Mouse (Mus musculus) liver, embryonic 16.5 days (tissue): Measurements from ENCODE around the gene Sp4. TPM values are rescaled to one million over a fixed set of nuclear protein-coding genes. Genes with fewer than 3 reads are reported as not detected.

Experiments
- ATAC-seq: fragments of 200-750 bp; cut with Nextera tagmentation; 2 replicates; pipeline ENCODE4 v1.8.0; 2017; ENCODE audit warnings: low read depth, mild to moderate bottlenecking, moderate number of reproducible peaks, moderate library complexity
- H3K27ac ChIP-seq: fragments of 300-500 bp; sonication (generic); 2 replicates; pipeline ENCODE4 v1.5.1; 2014; ENCODE audit warnings: mild to moderate bottlenecking, low read length
- H3K27me3 ChIP-seq: fragments of 300-500 bp; sonication (generic); 2 replicates; pipeline ENCODE4 v1.6.1; 2014; ENCODE audit warnings: low read depth, low read length, mixed read lengths; ENCODE audit not compliant: control insufficient read depth, insufficient read depth
- H3K36me3 ChIP-seq: fragments of 300-500 bp; sonication (generic); 2 replicates; pipeline ENCODE4 v1.6.1; 2014; ENCODE audit warnings: mild to moderate bottlenecking; ENCODE audit not compliant: control insufficient read depth, insufficient read depth
- H3K4me1 ChIP-seq: fragments of 300-500 bp; sonication (generic); 2 replicates; pipeline ENCODE4 v1.6.1; 2014; ENCODE audit warnings: low read depth, low read length, mixed read lengths; ENCODE audit not compliant: control insufficient read depth
- H3K4me2 ChIP-seq: fragments of 300-500 bp; sonication (generic); 2 replicates; pipeline ENCODE4 v1.6.1; 2014; ENCODE audit warnings: low read depth, low read length, mixed read lengths
- H3K4me3 ChIP-seq: fragments of 300-500 bp; sonication (generic); 2 replicates; pipeline ENCODE4 v1.5.1; 2014; ENCODE audit warnings: low read depth, mild to moderate bottlenecking, low read length
- H3K9ac ChIP-seq: fragments of 300-500 bp; sonication (generic); 2 replicates; pipeline ENCODE4 v1.6.1; 2014; ENCODE audit warnings: low read depth, low read length
- H3K9me3 ChIP-seq: fragments of 300-500 bp; sonication (generic); replicated peaks from 2 replicates; pipeline ENCODE4 v1.6.1; 2016; ENCODE audit warnings: low read length; ENCODE audit not compliant: control insufficient read depth
- WGBS: fragments of 180-500 bp; shearing (Covaris S2); extraction: QIAGEN DNeasy Blood & Tissue Kit; methylation state at CpG from one replicate; pipeline ENCODE4 v1.1.7; 2014; ENCODE audit not compliant: insufficient replicate concordance; 5-methylcytosine and 5-hydroxymethylcytosine counted together
- polyA plus RNA-seq: library from polyadenylated mRNA; unstranded; fragments of >200 nt; fragmentation: Nextera tagmentation; extraction: Ambion mirVana; gene quantifications from 2 replicates; pipeline ENCODE4 v1.2.1, GENCODE M21; 2015

Sp4 gene
- polyA plus RNA-seq, 1 experiment from 2014 or later, result 5.7 TPM

DNA sequence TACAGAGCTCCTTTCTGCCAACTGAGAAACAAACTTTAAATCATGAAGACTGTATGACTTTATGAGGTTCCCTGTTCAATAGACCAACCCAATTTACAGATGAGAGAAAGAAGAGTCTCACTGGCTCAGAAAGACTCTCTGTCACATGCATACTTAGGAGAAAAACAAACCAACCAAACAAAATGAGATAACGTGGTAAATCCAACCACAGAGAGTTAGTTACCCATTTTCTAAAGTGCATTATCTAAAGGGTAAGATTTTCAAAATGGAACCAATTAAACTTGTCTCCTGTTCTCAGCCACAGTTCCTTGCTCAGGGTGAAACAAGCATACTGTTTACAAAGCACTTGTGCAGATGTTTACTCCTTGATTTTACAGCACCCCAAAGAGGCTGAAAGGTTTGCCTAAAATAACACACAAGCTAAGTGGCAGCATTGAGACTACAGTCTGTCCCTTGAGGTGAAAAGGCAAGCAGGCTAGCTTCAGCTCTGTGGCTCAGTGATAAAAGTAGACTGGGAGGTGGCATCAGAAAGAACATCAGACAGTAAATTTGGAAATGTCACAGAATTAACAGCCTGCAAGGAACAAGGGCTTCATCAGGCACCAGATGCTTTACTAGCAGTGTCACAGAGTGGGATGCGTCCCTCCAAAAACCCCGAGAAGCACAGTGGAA lies 12.7 kb upstream of the Sp4 start:
- no peak for ATAC-seq
- no peak overlapping the region for H3K9ac ChIP-seq
- 56% methylated on average over 3 of the region's 3 CpGs for WGBS
- no peaks in the 10 kb centered on the region for H3K36me3 ChIP-seq
- H3K4me2 ChIP-seq, result no peak overlapping the region
- no peaks in the 10 kb centered on the region for H3K9me3 ChIP-seq
- H3K4me3 ChIP-seq, result no peak overlapping the region
- H3K27ac ChIP-seq, result no peak overlapping the region
- no peaks in the 10 kb centered on the region for H3K27me3 ChIP-seq
- H3K4me1 ChIP-seq, result peaks cover 6% of the 10 kb centered on the region

DNA sequence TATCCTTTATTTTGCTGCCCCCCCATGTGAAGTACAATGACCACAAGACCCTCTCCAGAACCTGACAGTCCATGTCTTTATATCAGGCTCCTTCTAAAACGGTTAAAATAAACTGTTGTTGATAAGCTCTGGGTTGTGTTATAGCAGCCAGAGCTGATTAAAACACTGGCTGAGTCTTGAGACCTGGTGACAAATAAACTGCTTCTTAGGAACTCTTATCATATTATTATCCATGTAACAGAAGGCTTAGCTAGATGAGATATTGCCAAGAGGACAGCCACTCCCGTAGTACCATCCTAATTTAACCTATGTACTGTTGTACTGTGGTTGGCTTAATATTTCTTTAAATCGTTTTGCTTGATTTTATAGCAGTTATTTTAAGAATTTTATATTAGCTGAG lies 2.3 kb upstream of the Sp4 start:
- 16% methylated on average over 3 of the region's 3 CpGs for WGBS
- H3K4me1 ChIP-seq, result peaks cover 36% of the 10 kb centered on the region
- ATAC-seq, result no peak
- peak overlapping the region; percentile 95 for H3K27ac ChIP-seq
- H3K36me3 ChIP-seq, result peaks cover 3% of the 10 kb centered on the region; the same call in 1 of the 2 replicates
- H3K9ac ChIP-seq, result peak overlapping the region; percentile 75
- H3K4me3 ChIP-seq, result peak overlapping the region; percentile 100
- H3K27me3 ChIP-seq, result no peaks in the 10 kb centered on the region
- peak overlapping the region; percentile 94 for H3K4me2 ChIP-seq
- H3K9me3 ChIP-seq, result no peaks in the 10 kb centered on the region

- Histone ChIP-seq H3K9me3 (no peaks in the 10 kb centered on the region), H3K36me3 (peaks cover 3% of the 10 kb centered on the region; the same call in 1 of the 2 replicates), H3K27ac (peak overlapping the region; percentile 95), H3K4me3 (peak overlapping the region; percentile 100), H3K27me3 (no peaks in the 10 kb centered on the region), H3K9ac (peak overlapping the region; percentile 75), H3K4me2 (peak overlapping the region; percentile 94), H3K4me1 (peaks cover 38% of the 10 kb centered on the region)
- 44% methylated on average over 5 of the region's 5 CpGs for WGBS
- ATAC-seq, result no peak
These were observed 1.8 kb upstream of the Sp4 start for GRCm38 (mm10) chr12:118303066-118303465.

DNA sequence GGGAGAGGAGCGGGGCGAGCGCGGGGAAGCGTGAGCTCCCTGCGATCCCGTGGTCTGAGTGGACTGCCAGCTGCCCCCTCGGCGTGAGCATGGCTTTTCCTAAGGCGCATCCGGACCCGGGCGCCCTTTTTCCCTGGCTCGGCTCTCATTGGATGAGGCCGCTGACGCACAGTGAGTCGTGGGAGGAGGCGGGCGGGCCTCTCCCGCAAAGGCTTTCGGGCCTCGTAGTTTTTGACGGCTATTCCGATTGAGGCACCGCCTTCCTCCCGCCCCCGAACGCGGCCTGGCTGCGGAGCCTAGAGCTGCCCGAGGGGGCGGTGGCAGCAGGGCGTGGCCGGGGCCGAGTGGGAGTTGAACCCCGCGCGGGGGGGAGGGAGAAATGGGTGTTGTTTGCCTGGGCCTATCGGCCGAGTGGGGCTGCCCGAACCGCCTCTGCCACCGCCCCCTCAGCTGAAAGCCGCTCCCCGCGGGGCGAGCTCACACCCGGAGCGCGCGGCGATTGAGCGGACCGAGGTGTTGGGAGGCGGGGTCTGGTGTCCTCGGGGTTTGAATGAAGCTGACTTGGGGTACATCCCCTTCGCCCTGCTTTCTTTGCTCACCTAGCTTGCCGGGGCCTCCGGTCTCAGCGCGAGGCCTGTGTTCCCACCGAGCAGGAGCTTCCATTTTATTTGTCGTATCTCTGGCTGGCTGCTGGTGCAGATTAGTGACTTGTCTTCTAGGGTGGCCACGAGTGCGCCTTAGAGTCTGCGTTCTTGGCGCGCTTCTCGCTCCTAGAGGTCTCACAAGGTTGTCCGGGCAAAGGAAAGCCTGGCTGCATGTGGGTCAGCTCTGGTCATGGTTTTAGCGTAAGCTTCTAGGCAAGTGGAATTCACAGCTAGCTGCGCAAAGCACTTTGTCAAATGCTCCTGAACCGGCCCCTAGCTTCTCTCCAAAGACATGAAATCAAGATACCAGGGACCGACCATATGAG lies 911 bp upstream of the Sp4 start:
- H3K4me1 ChIP-seq, result peaks cover 41% of the 10 kb centered on the region
- WGBS, result under 1% methylated on average over 71 of the region's 74 CpGs

GRCm38 (mm10) chr12:118300754-118301071 lies 527 bp downstream of the Sp4 start:
- no peaks in the 10 kb centered on the region for H3K9me3 ChIP-seq
- H3K4me1 ChIP-seq, result peaks cover 47% of the 10 kb centered on the region
- H3K27ac ChIP-seq, result peak overlapping the region; percentile 98
- H3K4me3 ChIP-seq, result peak overlapping the region; percentile 100
- 1% methylated on average over 11 of the region's 13 CpGs for WGBS
- H3K36me3 ChIP-seq, result peaks cover 3% of the 10 kb centered on the region; the same call in 1 of the 2 replicates
- no peak for ATAC-seq
- H3K9ac ChIP-seq, result peak overlapping the region; percentile 84
- H3K27me3 ChIP-seq, result no peaks in the 10 kb centered on the region
- H3K4me2 ChIP-seq, result peak overlapping the region; percentile 73

More for the DNA sequence above, 911 bp upstream of the Sp4 start:
- H3K9me3 ChIP-seq, result no peaks in the 10 kb centered on the region
- peak overlapping the region; percentile 100 for H3K4me3 ChIP-seq
- peaks cover 3% of the 10 kb centered on the region; the same call in 1 of the 2 replicates for H3K36me3 ChIP-seq
- H3K27me3 ChIP-seq, result no peaks in the 10 kb centered on the region
- ATAC-seq, result peak; percentile 79
- H3K4me2 ChIP-seq, result peak overlapping the region; percentile 94
- peak overlapping the region; percentile 98 for H3K9ac ChIP-seq
- peak overlapping the region; percentile 98 for H3K27ac ChIP-seq

DNA sequence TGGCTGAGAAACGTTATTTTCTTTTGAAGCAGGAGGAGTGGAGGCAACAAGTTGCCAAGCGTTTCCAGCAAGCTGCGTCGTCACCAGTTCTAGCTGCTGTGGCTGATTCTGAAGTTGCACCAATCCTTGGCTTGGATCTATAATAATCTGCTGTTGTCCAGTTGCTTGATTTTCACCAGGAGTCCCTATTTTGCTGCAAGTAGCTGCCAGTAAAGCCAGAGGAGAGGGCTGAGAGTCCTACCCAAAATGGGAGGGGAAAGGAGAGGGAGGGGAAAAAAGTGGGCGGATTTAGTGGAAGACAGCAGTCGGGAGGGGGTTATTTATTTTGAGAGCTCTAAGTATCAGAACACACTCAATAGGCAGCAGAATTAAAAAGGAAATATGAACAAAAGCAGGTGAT lies 1.3 kb downstream of the Sp4 start:
- Histone ChIP-seq H3K36me3 (peaks cover 3% of the 10 kb centered on the region; the same call in 1 of the 2 replicates), H3K9me3 (no peaks in the 10 kb centered on the region), H3K4me3 (peak overlapping the region; percentile 52), H3K27me3 (no peaks in the 10 kb centered on the region), H3K27ac (peak overlapping the region; percentile 82), H3K9ac (peak overlapping the region; percentile 50), H3K4me2 (peak overlapping the region; percentile 66), H3K4me1 (peaks cover 47% of the 10 kb centered on the region)
- ATAC-seq, result no peak
- WGBS, result 38% methylated on average over 6 of the region's 6 CpGs

DNA sequence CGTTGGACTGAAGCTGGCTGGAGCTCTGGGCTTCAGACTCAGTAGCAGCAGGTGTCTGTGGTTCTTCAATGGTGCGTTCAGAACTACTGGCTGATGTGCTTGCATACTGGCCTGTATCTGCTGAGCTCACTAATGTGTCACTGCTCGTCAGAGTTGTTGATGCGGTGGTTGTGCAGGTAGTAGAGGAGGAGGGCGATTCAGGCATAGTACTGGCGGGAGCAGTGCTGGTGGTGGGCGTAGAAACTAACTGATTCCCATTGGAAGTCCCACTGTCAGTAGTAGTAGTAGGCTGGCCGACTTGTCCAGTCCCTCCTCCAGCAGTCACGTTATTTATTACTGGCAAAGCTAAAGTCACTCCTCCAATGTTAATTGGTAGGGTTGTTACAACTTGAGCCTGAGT lies 2.1 kb downstream of the Sp4 start:
- H3K27me3 ChIP-seq, result no peaks in the 10 kb centered on the region
- peak overlapping the region; percentile 18; the same call in 1 of the 2 replicates for H3K9ac ChIP-seq
- peak overlapping the region; percentile 66 for H3K4me2 ChIP-seq
- no peaks in the 10 kb centered on the region for H3K9me3 ChIP-seq
- H3K4me3 ChIP-seq, result peak overlapping the region; percentile 52
- peak overlapping the region; percentile 55 for H3K27ac ChIP-seq
- H3K4me1 ChIP-seq, result peaks cover 41% of the 10 kb centered on the region
- no peak for ATAC-seq
- H3K36me3 ChIP-seq, result peaks cover 3% of the 10 kb centered on the region; the same call in 1 of the 2 replicates
- 79% methylated on average over 9 of the region's 9 CpGs for WGBS

- WGBS, result 76% methylated on average over 2 of the region's 2 CpGs
- no peak for ATAC-seq
- Histone ChIP-seq H3K4me3 (peak overlapping the region; percentile 24), H3K9me3 (no peaks in the 10 kb centered on the region), H3K9ac (no peak overlapping the region), H3K27ac (peak overlapping the region; percentile 55), H3K27me3 (no peaks in the 10 kb centered on the region), H3K36me3 (peaks cover 3% of the 10 kb centered on the region; the same call in 1 of the 2 replicates), H3K4me1 (peaks cover 35% of the 10 kb centered on the region), H3K4me2 (peak overlapping the region; percentile 66)
These were observed 2.7 kb downstream of the Sp4 start for GRCm38 (mm10) chr12:118298516-118298915.
